Mouse (Mus musculus): ENCODE results near the gene Tmed1.
"Not testable (repeated sequence)": the region's sequence is repeated elsewhere in the genome, so short reads cannot be mapped to it uniquely, and the experiment has no call there.

The Tmed1 gene

DNA sequence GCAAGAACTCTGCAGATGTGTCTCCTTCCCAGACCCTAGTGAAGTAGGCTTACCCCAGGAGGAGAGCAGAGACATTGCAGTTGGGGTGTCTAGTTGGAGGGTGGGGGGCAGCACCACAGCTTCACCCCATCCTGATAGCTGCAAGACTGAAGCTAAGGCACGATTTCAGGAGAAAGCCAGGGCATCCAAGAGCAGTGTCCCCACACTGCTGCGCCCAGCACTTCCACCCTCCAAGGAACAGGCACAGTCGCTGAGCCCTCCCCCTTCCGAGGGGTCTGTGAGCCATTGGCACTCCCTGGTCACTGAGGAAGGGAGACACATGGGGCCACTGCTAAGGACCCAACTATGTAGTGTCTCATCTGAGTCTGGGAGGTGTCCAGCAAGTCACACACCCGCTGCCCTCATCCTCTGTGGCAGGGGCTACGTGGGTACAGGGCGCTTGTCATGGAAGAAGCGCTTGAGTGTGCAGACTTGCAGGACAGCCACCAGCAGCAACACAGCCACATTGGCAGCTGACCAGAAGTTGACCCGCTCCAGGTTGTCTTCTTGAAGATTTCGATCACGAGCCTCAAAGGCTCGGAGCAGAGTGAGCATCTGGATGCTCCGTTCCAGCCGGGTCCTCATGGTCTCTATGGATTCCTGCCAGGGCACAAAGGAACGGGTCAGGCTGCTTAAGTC lies 2.2 kb downstream of the Tmed1 start:
- H3K27me3 ChIP-seq (ENCODE audit: control insufficient read depth, insufficient read depth, low read length, poor library complexity, severe bottlenecking), result no peaks in the 10 kb centered on the region
- H3K36me3 ChIP-seq (ENCODE audit: control insufficient read depth, insufficient read depth, low read length, poor library complexity, severe bottlenecking), result peaks cover 6% of the 10 kb centered on the region
- DNase-seq (ENCODE audit: low read depth, low spot score), result no peak

DNA sequence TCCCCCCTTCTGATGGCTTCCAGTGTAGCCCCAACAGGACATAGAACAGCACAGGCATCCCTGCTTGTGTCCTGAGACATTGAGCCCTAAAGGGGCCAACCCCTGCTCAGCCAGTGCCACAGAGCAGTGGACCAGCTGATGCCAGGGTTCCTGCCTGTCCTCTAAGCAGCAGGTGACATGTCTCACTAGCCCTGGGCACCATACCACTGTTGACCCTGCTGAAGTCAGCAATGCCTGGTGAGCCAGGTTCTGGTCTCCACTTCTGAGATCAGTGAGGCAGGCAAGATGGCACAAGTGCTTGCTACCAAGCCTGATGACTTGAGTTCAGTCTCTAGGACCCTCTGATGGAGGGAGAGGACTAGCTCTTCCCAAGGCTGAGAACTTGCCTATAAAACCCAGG lies 4.3 kb downstream of the Tmed1 start:
- Histone ChIP-seq H3K36me3 (ENCODE audit: control insufficient read depth, insufficient read depth, low read length, poor library complexity, severe bottlenecking) (peaks cover 6% of the 10 kb centered on the region), H3K27me3 (ENCODE audit: control insufficient read depth, insufficient read depth, low read length, poor library complexity, severe bottlenecking) (no peaks in the 10 kb centered on the region)
- DNase-seq (ENCODE audit: low read depth, low spot score), result no peak

DNA sequence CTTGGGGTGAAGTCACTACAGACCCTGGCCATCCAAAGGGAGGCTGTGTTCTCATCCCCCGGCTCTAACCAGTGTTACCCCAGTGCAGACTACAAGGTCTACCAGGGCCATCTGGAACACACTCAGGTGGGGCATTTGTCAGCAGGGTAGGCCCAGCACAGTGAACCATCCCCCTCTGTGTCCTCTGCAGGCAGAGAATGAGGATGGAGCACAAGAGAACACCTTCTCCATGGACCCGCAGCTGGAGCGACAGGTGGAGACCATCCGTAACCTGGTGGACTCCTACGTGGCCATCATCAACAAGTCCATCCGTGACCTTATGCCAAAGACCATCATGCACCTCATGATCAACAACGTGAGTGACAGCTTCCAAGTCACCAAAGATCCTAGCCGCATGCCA lies 6.7 kb downstream of the Tmed1 start:
- no peak for DNase-seq (ENCODE audit: low read depth, low spot score)
- Histone ChIP-seq H3K36me3 (ENCODE audit: control insufficient read depth, insufficient read depth, low read length, poor library complexity, severe bottlenecking) (peaks cover 18% of the 10 kb centered on the region), H3K27me3 (ENCODE audit: control insufficient read depth, insufficient read depth, low read length, poor library complexity, severe bottlenecking) (no peaks in the 10 kb centered on the region)

DNA sequence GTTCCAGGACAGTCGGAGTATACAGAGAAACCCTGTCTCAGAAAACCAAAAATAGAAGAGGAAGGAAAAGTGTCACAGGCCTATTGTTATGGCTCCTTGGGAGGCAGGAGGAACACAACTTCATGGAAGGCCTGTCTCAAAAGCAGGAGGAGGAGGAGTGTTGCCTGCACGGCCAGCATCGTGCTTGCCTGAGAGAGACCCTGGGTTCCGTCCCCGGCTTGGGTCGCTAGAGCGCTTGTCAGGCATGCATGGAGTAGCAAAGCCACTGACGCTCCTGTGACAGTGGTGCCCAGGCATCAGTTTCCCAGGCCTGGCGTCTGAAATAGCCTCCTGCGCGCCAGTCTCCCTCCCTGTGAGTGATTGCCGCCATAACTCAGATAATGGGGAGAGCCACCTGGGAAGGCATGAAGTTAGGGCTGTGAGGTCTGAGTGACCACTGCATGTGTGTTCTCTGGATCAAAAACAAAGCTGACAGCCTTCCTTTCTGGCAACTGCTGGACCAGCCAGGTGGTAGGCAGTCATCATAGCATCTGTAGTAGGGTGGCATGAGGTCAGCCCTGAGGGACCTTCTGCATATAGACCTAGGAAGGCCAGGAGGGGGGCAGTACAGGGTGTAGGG lies 11.7 kb downstream of the Tmed1 start:
- H3K27me3 ChIP-seq (ENCODE audit: control insufficient read depth, insufficient read depth, low read length, poor library complexity, severe bottlenecking), result no peaks in the 10 kb centered on the region
- peaks cover 18% of the 10 kb centered on the region for H3K36me3 ChIP-seq (ENCODE audit: control insufficient read depth, insufficient read depth, low read length, poor library complexity, severe bottlenecking)
- DNase-seq (ENCODE audit: low read depth, low spot score), result no peak

DNA sequence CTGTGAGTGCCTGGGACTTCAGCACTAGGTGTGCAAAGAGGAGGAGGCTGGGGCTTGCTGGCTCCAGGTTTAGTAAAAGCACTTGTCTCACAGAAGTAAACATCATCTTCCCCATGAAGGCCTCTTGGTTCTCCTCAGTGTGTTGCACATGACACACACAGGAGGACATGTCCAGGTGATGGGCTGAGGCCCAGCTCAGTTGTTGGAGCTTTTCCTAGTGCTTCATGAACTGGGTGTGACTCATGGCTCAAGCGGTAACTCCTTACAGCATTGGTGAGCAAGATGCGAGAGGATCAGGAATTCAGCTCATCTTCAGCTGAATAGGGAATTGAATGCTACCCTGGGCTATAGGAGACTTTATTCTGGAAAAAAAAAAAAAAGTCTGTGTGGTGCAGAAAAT lies 12.4 kb downstream of the Tmed1 start:
- peaks cover 18% of the 10 kb centered on the region for H3K36me3 ChIP-seq (ENCODE audit: control insufficient read depth, insufficient read depth, low read length, poor library complexity, severe bottlenecking)
- no peak for DNase-seq (ENCODE audit: low read depth, low spot score)
- H3K27me3 ChIP-seq (ENCODE audit: control insufficient read depth, insufficient read depth, low read length, poor library complexity, severe bottlenecking), result no peaks in the 10 kb centered on the region

DNA sequence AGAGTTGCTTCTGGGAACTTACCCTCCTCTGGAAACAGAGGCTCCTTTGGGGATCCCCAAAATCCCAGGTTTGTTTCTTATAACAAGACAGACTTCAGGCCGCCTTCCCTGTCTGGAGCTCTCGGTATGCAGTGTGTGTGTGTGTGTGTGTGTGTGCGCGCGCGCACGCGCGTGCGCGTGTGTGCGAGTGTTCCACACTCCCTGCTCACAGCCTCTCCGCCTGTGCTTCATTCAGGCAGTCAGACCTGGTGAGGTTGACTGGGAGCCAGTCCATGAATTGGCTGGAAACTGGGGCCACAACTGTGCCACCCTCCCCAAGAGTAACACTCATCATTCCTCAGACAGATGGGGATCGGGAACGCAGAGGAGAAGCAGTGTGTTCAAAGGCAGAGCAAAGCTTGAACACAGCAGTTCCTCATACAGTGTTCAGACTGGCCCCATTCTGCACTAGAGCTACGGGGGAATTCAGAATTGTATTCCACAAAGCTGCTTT lies 13.0 kb downstream of the Tmed1 start:
- Histone ChIP-seq H3K36me3 (ENCODE audit: control insufficient read depth, insufficient read depth, low read length, poor library complexity, severe bottlenecking) (peaks cover 18% of the 10 kb centered on the region), H3K27me3 (ENCODE audit: control insufficient read depth, insufficient read depth, low read length, poor library complexity, severe bottlenecking) (no peaks in the 10 kb centered on the region)
- DNase-seq (ENCODE audit: low read depth, low spot score), result no peak

DNA sequence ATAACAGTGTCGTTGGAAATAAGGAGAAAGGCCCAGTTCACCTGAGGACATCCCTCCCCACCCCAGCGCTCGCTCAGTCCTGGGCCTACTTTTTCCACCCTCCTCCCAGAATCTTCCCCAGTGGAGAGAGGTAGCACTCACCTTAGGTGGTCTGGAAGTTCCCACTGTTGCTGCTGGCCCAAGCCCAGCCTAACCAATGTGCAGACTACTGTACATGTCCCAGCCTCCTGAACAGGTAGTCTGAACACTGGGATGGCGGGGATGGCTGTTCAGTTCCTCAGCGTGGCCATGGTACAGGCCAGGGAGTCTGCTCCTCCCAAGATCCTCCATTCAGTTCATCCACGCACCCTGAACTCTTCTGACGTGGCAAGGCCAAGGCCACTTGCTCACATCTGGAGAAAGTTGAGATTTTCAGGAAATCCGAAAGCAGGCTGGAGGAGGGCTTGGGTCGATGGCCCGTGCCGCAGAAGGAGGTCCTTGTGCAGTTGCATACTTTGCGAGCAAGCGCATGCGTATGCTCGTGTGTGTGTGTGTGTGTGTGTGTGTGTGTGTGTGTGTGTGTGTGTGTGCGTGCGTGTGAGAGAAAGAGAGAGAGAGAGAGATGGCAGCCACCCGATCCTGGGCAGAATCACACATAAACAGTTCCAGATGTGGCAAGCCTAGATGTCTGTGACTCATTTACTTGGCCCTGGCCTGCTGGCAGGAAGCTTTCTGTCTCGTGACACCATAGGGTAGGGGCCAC lies 13.6 kb downstream of the Tmed1 start:
- Histone ChIP-seq H3K36me3 (ENCODE audit: control insufficient read depth, insufficient read depth, low read length, poor library complexity, severe bottlenecking) (peaks cover 18% of the 10 kb centered on the region), H3K27me3 (ENCODE audit: control insufficient read depth, insufficient read depth, low read length, poor library complexity, severe bottlenecking) (no peaks in the 10 kb centered on the region)
- no peak for DNase-seq (ENCODE audit: low read depth, low spot score)

DNA sequence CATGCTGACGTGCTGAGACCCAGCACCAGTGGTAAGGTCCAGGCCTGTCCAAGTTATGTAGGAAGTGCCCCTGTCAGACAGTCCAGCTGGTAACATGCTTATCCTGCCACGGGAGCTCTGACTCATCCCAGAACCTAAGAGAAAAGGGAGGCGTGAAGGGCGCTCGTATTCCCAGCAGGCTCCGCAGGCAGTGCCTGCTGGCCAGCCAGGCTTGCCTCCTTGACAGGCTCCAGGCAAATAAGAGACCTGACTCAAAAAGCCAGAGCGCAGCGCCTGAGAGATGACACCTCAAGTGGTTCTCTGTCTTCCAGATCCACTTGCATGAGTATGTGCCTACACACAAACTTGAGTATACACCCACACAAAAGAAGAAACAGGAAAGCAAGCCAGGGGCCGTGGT lies 15.3 kb downstream of the Tmed1 start:
- Histone ChIP-seq H3K36me3 (ENCODE audit: control insufficient read depth, insufficient read depth, low read length, poor library complexity, severe bottlenecking) (peaks cover 14% of the 10 kb centered on the region), H3K27me3 (ENCODE audit: control insufficient read depth, insufficient read depth, low read length, poor library complexity, severe bottlenecking) (no peaks in the 10 kb centered on the region)
- DNase-seq (ENCODE audit: low read depth, low spot score), result no peak

DNA sequence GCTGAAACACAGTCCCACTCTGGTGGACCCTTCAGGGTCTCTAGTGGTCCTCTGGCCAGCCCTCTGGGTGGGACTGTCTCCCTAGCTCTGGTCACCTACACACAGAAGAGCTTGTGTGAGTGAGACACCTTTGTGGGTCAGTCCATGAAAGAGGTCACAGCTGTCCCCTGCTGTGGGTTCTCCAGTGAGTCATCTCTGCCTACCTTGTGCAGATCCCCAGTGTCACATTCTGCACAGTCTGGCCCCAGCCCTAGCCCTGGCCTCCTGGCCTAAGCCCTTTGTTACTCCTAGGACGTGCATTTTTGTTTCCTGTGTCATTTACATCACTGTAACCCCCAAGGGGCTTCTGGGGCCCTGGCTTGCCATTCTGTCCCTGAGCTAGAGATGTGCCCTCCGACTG lies 16.1 kb downstream of the Tmed1 start:
- DNase-seq (ENCODE audit: low read depth, low spot score), result no peak
- H3K36me3 ChIP-seq (ENCODE audit: control insufficient read depth, insufficient read depth, low read length, poor library complexity, severe bottlenecking), result peaks cover 6% of the 10 kb centered on the region
- H3K27me3 ChIP-seq (ENCODE audit: control insufficient read depth, insufficient read depth, low read length, poor library complexity, severe bottlenecking), result no peaks in the 10 kb centered on the region

DNA sequence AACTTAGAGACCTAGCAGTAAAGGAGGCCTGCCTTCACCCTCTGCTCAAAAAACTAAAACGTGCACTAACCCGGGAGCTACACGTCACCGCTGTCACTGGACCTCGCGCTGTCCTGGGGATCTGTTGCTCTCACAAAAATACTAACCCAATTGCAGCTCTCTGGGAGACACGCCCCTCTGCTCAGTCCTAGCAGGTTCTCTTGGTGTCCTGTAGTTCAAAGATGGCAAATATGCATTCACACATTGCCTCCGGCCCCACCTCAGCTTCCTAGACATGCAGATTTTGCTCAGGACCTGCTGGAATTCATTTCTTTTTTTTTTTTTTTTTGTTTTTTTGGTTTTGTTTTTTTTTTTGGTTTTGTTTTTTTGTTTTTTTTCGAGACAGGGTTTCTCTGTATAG lies 19.4 kb downstream of the Tmed1 start:
- H3K36me3 ChIP-seq (ENCODE audit: control insufficient read depth, insufficient read depth, low read length, poor library complexity, severe bottlenecking), result peaks cover 5% of the 10 kb centered on the region
- DNase-seq (ENCODE audit: low read depth, low spot score), result no peak

DNA sequence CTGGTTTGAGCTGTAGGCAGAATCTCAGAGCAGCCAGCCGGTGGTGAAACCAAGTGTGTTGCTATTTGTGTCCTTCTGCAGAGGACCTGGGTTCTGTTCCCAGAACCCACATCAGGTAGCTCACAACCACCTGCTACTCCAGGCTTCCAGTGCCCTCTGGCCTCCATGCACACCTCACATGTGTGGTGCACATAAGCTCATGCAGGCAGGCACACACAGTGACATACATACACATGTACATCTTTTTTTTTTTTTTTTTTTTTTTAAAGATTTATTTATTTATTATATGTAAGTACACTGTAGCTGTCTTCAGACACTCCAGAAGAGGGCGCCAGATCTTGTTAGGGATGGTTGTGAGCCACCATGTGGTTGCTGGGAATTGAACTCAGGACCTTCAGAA lies 21.8 kb downstream of the Tmed1 start:
- not testable (repeated sequence) for H3K27me3 ChIP-seq (ENCODE audit: control insufficient read depth, insufficient read depth, low read length, poor library complexity, severe bottlenecking); H3K36me3 ChIP-seq (ENCODE audit: control insufficient read depth, insufficient read depth, low read length, poor library complexity, severe bottlenecking); DNase-seq (ENCODE audit: low read depth, low spot score)

More for the DNA sequence above, 19.4 kb downstream of the Tmed1 start:
- no peaks in the 10 kb centered on the region for H3K27me3 ChIP-seq (ENCODE audit: control insufficient read depth, insufficient read depth, low read length, poor library complexity, severe bottlenecking)

DNA sequence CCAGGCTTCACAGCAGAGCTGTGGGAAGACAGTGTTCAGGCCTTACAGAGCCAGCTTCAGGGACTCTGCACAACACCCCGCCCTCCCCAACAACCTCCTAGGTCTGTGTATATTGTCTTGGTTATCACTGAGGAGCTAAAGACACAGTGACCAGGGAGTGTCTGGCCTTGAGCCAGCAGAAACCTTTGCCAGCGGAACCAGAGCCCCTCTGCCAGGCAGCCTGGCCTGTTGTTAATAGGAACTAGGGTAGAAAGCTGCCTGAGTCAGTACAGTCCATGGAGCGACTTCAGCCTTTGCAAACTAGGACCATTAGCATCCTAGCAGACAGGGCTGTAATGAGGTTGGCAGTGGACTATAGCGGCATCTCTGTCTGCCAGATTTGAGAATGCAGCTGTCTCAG lies 26.0 kb downstream of the Tmed1 start:
- DNase-seq (ENCODE audit: low read depth, low spot score), result no peak
- no peaks in the 10 kb centered on the region for H3K27me3 ChIP-seq (ENCODE audit: control insufficient read depth, insufficient read depth, low read length, poor library complexity, severe bottlenecking)

DNA sequence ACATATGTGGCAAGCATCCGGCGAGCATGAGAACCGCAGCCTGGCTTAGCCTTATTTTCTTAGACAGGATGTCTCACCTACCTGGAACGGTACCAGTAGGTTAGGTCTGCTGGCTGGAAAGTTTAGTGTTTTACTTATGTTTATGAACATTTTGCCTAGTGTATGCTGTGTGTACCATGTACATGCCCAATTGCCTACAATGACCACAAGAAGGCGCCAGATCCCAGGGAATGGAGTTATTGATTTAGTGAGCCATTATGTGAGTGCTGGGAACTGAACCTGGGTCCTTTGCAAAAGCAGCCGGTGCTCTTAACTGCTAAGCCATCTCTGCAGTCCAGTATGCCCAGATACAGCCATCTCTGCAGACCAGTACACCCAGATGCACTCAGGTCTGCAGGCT lies 32.3 kb downstream of the Tmed1 start:
- H3K27me3 ChIP-seq (ENCODE audit: control insufficient read depth, insufficient read depth, low read length, poor library complexity, severe bottlenecking), result no peaks in the 10 kb centered on the region
- H3K36me3 ChIP-seq (ENCODE audit: control insufficient read depth, insufficient read depth, low read length, poor library complexity, severe bottlenecking), result peaks cover 27% of the 10 kb centered on the region
- DNase-seq (ENCODE audit: low read depth, low spot score), result peak; percentile 23

More for the DNA sequence above, 26.0 kb downstream of the Tmed1 start:
- H3K36me3 ChIP-seq (ENCODE audit: control insufficient read depth, insufficient read depth, low read length, poor library complexity, severe bottlenecking), result peaks cover 4% of the 10 kb centered on the region

DNA sequence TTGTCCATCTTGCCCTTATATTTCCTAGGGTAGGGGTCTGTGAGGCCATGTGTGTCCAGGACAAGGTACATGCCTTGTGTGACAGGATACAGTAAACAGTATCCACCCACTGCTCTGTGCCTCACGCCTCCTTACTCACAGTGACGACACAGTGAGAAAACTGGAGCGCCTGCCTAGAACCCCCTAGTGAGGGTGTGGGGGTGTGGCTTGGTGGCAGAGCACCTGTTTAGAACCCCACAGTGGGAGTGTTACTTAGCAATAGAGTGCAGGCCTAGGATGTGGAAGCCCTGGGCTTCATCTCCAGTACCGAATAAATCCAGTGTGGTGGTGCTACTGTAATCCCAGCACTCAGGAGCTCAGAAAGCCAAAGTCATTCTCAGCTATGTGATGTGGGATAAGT lies 37.1 kb downstream of the Tmed1 start:
- no peak for DNase-seq (ENCODE audit: low read depth, low spot score)
- peaks cover 33% of the 10 kb centered on the region for H3K36me3 ChIP-seq (ENCODE audit: control insufficient read depth, insufficient read depth, low read length, poor library complexity, severe bottlenecking)
- H3K27me3 ChIP-seq (ENCODE audit: control insufficient read depth, insufficient read depth, low read length, poor library complexity, severe bottlenecking), result no peaks in the 10 kb centered on the region

Data from splenic B cell, adult 2 months (primary cell).